Mouse (Mus musculus) adrenal gland, adult 2 months (tissue): ENCODE measurements at regions not wholly inside any gene's neighbourhood (a gene's known extent, or its start where the extent isn't known, plus 50 kb on each side); places are given as distances from the start of the nearest gene placed in this dataset.

Experiments
- DNase-seq: peaks from one replicate; pipeline ENCODE4 v3.0.0; 2021

DNA sequence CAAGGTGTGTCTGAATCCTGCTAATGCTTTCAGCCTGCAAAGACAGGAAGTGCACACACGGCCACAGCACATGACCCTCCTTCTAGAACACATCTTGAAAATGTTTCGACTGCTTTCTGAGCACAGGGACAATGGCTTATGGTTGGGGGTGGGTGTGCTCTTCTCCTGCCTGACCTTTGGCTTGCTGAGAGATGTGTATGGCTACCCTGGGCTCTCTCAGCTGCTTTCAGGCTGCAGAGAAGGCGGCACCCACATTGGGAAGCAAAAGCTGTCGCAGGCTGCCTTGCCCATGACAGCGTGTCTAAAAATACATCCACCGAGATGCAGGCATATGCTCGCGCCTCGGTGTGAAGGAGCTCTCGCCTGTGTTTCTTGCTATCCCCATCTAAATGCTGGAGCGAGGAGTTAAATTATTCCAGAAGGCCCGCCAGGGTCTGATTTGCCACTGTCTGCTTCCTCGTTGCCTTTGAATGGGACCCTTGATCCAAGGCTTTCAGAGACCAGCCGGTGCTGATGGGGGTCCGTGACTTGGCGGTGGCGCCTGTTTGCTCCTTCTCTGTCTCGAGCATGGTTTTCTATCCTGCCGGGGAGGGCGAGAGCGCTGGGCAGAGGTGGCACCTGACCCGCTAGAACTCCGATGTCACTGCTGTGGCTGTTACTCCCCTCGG is 214.6 kb upstream of the Ubash3b start:
- DNase-seq = no peak

DNA sequence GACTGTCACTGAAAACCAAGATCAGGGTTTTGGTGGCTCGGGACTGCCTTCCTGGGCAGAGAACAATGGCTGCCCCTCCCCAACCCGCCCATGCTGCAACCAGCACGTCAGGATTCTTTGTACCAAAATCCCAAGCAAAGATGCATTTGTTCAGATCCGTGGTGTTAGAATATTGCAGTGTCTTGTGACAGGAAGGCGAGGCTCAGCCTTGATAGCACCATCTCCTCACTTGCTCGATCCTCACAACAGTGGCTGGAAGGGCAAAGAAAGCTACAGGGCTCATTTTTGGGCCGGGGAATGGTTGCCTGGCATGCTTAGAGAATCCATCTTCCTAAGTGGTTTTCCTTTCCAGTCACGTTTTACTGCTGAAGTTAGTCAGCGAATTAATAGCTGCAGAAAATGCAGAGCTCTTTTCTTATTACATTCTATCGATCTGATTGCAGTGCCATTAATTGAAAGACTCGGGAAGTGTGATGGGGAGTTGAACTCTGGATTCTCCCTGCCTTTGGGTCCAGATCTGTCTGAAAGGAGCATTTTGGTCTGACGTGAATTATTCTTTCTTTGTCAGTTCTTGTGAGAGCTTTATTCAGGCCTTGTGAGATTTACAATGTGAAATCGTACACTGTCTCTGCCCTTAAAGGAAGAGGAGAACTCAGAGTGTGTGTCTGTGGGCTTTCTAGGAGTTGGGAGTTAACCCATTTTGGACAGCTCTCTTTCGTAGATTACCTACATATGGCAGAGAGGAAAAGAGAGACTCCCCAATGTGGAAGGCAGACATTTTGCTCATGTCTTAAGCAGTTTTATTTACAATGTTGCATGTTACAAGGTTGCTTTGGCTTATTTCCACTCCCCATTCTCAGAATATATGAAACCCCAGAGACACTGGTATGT is 213.3 kb upstream of the Ubash3b start:
- no peak for DNase-seq

- DNase-seq = no peak
These were observed 204.9 kb upstream of the Ubash3b start for GRCm38 (mm10) chr9:41366405-41366804.

DNA sequence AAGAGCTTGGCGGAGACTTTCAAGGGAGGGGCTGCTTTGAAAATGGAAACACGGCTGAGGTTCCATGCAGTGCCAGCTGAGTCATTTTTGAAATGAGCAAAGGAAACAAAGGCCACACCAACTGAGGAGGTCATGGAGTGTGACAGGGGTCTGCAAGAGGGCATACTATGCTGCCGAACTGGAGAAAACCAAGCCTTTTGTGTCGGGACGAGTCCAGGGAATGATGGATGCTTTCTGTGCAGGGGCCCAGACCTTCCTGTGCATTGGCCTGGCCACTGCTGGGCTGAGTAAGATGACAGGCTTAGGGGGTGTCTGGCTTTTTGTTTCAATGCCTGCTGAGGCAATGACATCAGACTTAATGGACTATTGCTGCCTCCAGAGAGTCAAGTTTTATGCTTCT is 203.8 kb upstream of the Ubash3b start:
- DNase-seq = no peak

GRCm38 (mm10) chr9:41364442-41365250 is 203.1 kb upstream of the Ubash3b start:
- DNase-seq = no peak

GRCm38 (mm10) chr9:41360356-41360755 is 198.9 kb upstream of the Ubash3b start:
- DNase-seq = no peak

- no peak for DNase-seq
These were observed 197.8 kb upstream of the Ubash3b start for GRCm38 (mm10) chr9:41359286-41359685.

DNA sequence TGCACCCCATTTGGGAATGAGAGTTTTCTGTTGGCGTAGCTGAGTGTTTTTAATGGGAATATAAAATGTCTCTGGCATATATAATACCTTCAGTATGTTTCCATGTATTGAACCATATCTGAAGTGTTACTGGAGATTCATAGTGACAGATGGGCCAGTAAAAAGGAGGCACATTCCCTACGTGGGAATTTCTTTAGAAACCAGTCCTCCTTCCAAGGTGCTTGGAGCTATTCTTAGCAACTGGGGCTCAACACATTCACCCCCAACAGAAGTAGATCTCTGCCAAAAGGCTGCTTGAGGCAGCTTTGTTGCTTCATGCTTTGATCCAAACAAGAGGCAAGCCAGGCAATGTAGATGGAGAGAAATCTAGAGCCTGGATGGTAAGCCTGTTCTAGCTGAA is 183.8 kb upstream of the Ubash3b start:
- DNase-seq = no peak

DNA sequence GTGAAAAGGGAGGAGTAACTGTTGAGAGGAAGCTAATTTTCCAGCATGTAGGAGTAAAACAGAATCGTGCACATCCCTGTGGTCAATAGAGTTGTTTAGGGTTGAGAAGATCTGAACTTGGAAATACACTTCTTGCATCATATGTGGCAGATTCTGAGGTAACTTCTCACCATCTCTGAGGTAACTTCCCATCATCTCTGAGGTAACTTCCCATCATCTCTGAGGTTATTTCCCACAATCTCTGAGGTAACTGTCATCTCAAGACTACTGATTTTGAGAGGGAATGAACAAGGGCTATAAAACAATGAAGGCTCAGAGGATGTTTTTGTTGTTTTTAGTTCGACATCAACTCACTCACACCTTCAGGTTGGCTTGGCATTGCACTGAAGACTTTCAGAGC is 175.9 kb upstream of the Ubash3b start:
- no peak for DNase-seq

DNA sequence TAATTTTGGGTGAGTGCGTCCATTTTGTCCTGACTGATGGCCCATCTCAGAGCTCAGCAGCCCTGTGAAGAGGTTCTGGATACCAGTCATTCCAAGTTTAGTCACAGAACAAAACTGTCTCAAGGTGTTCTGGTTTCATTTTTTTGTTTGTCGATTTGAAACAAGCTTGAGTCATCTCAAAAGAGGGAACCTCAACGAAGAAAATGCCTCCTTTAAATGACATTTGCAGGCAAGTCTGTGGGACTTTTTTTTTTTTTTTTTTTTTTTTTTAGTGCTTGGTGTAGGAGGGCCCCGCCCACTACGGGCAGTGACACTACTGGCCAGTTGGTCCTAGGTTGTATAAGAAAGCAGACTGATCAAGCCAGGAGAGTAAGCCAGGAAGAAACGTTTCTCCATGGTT is 175.3 kb upstream of the Ubash3b start:
- no peak for DNase-seq

GRCm38 (mm10) chr9:41334462-41335241 is 173.2 kb upstream of the Ubash3b start:
- no peak for DNase-seq

GRCm38 (mm10) chr9:41333526-41333925 is 172.0 kb upstream of the Ubash3b start:
- DNase-seq = no peak

DNA sequence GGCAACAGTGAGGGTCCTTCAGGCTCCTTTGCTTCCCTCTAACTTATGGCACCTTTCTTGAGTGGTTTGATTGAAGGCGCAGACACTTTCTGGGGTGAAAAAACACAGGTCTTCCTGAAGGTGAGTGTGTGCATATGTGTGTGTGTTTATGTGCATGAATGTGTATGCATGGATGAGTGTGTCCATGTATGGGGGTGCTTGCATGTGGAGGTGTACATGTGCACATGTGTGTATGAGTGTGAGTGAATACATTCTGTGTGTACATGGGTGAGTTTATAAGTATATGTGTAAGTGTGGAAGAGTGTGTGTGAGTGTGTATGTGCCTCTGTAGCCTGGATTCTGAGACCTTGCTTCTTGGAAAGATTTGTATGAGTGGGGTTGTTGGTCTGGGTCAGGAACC is 167.5 kb upstream of the Ubash3b start:
- no peak for DNase-seq

GRCm38 (mm10) chr9:41328480-41328879 is 167.0 kb upstream of the Ubash3b start:
- DNase-seq = peak; percentile 9

DNA sequence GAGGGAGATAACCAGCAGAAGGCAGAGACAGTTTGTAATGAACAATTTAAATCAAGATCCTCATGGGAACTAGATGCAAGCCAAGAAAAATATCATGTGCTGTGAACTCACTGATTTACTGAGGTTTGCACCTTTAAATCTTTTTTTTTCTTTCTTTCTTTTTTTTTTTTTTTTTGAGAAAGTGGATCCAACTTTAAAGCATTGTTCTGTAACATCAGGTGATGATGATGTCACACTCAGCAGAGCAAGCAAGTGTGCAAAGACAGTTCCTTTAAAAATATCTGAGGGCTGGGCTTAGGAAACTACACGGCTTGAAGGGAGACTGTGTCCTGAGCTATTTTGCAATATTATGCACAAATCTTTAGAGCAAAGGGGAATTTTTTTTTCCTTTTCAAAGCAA is 166.6 kb upstream of the Ubash3b start:
- DNase-seq = no peak

GRCm38 (mm10) chr9:41327561-41327960 is 166.1 kb upstream of the Ubash3b start:
- no peak for DNase-seq

GRCm38 (mm10) chr9:41326772-41327560 is 165.5 kb upstream of the Ubash3b start:
- DNase-seq = peak; percentile 54

GRCm38 (mm10) chr9:41321521-41321920 is 160.0 kb upstream of the Ubash3b start:
- no peak for DNase-seq

- no peak for DNase-seq
These were observed 157.6 kb upstream of the Ubash3b start for GRCm38 (mm10) chr9:41319066-41319465.

DNA sequence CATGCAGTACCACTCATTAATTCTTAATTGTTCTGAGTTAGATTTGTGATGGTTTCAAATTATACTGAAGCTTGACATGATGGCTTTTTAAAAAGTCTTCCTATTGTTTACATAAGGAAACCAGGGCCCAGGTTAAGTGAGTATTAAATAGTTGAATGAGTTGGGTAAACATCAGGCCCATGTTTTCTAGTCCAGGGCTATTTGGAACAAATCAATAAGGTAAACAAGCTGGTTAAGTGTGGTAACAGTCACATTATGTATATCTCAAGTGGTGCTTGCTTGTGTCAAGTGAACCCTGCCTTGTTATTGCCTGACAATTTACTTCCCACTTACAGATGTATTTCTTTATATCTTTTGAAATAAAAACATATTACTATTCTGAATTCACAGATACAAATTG is 144.7 kb upstream of the Ubash3b start:
- DNase-seq = no peak

- DNase-seq = no peak
These were observed 142.0 kb upstream of the Ubash3b start for GRCm38 (mm10) chr9:41303494-41303828.
